Mouse (Mus musculus): Measurements from ENCODE around the gene Ptprk.

Ptprk gene

DNA sequence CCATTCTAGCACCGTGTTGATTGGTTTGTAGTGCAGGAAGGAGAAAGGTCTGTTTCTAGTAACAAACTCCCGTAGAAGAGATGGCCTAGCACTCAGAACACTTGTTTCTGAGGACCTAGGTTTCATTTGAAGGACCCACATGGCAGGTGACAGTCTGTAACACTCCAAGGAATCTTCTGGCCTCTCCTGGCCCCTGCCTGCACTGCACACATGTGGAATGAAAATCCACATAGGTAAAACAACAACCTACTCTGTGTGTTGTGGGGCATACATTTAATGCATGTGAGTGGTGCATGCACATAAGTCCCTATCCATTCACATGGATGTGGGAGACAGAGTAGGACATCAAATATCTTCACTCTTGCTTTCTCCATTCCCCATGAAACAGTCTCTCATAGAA lies 204.1 kb downstream of the Ptprk start:
- DNase-seq (ENCODE audit: low spot score in 2 of 2) = no peak

DNA sequence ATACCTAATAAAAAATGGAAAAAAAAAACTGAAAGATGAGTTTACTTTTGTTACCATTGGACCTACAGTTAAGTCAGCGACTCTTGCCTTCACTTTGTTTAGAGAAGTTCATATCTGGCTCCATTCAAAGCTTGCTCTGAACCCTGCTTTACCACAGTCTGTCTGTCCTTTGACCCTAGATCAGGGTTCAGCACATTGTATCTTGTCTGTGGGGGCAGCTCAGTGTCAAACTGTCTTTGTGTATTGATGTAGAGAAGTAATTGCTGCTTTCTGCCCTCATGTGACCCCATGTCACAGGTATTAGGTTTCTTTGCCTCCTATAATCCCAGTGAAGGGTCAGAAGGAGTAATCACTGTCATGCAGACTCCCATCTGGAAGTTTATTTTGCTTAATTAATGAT lies 222.9 kb downstream of the Ptprk start:
- no peak for DNase-seq (ENCODE audit: low spot score in 2 of 2)

DNA sequence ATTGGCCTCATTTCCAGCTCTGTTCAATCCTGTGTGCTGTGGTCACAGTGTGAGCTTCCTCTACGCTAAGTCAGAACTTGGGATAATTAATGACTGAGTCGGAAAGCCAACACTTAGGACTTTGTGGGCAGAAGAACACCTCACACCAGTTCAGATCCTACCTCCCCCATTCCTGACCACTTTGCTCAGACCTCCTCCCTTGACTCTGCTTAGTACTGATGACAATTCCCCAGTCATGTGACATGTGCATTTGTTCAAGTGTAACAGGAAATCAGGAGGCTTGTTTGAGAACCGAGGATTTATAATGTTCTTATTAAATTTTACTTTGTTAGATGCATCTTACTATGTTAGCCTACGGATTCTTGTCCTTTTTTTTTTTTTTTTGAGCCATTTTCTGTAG lies 224.6 kb downstream of the Ptprk start:
- DNase-seq (ENCODE audit: low spot score in 2 of 2) = no peak

DNA sequence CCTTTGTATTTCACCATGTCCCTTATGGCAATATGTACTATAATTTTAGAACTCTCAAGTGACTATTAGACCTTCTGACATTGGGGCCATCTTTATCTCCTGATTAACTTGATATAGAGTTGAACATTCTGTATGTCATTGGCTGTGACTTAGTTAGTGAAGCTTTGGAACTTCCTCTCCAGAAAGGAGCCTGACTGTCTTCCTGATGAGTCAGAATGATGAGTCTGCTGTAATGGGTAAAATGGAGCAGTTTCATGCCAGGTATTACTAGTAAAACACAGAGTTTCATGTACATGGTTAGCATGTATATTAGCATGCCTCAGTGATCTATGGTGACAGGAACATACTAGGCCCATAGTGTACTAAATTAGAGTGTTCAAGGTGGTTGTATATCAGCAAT lies 229.2 kb downstream of the Ptprk start:
- no peak for DNase-seq (ENCODE audit: low spot score in 2 of 2)

DNA sequence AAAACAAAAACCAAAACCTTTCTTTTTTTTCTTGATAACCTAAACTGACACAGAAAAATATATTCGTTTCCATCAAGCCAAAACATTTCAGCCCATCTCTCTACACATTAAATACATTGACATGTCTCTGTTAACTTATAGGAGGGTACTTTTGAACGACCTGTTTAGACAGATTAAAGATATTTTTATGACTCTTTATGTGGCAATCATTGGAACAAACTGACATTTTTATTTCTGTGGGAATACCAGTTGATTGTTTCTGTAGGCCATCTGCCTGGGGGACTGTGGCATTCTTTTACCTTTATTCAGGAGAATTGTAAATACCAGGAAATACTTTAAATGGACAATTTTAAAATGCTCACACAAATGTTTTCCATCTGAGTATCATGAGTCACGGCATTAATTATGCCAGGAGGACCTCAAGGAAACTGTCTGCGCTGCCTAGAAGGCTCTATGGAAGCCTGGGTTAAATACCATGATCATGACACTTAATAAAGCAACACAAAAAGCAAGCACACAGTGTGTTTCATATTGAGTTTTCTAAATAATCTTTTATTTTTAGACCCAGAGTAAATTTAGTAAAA lies 229.8 kb downstream of the Ptprk start:
- DNase-seq (ENCODE audit: low spot score in 2 of 2) = no peak

DNA sequence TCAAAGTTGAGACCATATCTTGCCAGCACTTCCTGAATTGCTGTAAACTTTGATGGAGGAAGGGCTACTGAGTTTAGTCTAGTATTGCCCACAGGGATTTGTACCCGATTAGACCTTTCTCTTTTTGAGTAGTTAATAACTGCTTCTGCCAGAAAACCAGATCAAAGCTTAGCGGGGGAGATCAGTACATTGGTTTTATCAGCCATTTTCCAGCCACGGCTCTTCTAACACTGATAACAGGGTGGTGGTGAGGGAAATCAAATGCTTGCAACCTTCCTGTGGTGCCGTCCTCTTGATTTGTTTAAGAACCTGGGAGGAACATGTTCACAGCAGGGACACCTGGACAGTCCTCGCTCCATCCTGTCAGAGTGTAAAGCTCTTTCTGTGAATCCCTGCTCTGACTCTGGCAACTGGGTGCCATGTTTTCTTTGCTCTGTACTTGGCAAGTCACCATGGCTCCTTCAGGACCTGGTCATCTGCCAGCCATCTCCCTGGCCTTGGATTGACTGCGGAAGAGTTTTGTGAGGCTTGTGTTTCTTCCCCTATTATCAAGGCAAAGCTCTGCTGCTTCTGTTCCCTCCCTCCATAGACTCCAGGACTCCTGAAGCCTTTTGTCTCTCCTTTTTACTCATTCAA lies 231.9 kb downstream of the Ptprk start:
- DNase-seq (ENCODE audit: low spot score in 2 of 2) = peak in 1 of 2 experiments; percentile 8

DNA sequence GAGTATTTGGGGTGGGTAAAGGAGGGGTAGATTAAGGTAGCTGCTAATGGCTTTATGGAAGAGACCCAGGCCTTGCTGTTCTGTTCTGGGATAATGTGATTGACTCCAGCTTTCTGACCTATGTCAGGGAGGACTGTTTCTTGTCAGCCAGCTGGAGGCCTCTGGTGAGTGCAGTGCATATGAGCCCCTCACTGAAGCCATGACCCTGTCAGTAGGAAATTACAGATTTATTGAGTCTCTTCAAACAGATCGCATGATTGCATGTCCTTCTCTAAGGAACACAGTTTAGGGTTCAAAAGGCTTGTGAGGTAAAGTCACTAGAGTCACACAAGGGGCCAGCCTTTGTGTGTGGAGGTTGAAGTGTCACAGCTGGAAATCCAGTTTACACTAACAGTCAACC lies 236.7 kb downstream of the Ptprk start:
- DNase-seq (ENCODE audit: low spot score in 2 of 2) = no peak

DNA sequence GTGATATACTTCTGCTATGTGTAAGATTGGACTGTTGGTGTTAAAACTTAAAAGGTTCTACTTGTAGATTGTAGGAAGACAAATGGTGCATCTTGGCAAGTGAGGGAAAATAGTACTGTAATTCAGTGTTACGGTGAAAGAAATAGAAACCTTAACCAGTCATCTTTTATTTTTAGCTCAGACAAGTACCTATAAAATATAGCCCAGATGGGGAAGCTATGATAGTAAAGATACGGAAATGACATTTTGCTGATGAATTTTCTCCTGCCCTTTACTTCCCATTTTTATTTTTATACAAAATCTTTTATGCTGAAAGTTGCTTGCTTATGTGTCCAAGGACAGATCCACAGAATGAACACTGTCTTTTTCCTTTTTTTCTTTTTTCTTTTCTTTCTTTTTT lies 248.4 kb downstream of the Ptprk start:
- DNase-seq (ENCODE audit: low spot score in 2 of 2) = no peak

DNA sequence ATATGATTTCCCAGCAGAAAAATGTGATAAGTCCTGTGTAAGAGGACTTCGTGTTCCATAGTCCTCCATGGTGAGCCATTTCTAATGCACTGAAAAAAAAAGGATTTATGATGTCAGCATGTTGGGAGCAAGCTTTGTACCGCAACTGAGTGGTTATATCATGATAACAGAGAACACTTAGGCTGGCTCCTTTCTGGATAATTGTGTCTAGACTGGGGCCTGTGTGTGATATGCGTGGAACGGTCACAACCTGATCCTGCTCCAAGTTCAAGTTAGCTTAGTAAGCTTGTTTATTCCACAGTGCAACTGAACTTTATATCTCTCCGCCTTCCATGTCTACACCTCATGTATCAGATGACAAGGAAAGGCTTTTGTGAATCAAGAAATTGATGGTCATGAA lies 260.6 kb downstream of the Ptprk start:
- no peak for DNase-seq (ENCODE audit: low spot score in 2 of 2)

DNA sequence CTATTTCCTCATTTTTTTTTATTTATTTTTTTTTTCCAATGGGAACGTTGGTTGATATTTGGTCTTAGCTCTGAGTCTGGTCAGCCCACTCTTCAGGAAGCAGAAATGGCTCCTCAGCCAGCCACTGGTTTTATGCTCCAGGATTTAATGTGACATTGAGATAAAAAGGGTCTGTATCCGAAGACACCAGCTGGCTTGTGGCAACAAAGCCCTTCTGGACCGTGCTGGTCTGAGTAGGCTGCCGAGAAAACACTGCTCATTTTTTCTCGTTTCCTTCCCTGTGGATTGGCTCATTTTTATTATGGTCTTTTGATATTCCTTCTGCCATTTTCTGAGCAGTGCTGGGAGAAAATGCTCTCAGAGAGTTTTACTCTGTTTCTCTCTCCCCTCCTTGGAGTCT lies 263.9 kb downstream of the Ptprk start:
- no peak for DNase-seq (ENCODE audit: low spot score in 2 of 2)

DNA sequence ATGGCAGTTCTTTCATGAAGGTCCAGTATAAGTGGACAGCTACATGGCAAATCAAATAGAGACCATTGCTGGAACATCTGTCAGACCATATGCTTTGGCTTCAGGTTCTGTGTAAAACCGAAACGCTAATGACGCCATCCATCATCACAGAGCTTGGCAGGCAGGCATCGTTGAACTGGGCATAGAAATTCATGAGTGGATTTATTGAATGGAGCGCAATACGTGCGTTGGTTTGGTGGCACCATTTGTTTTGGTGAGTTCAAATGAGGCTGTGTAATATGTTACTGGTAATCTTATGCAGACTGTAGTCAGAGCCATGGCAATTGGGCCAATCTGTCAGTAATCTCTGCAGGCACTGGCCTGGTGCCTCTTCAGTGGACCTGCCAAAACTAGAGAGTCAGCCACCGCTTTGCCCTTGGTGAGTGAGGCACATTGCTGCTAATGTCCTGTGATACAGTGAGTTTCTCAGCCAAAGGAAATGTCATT lies 270.6 kb downstream of the Ptprk start:
- DNase-seq (ENCODE audit: low spot score in 2 of 2) = peak in 1 of 2 experiments; percentile 14

DNA sequence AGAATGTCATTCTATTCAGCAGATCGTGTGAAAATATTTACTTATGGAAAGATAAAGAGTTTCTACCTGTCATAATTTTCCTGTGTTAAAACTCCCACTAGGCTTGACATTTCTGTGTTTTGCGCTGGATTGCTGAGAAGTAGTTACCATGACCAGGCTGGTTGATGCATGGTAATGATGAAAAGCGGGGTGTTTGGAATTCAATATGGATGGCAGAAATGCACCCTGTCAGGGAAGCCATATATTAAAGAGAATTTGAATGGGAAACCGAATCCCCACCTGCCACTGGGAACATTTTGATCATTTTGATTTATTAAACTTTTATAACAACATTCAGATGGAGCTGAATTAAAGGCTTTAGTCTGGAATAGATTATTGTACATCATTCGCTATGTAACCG lies 290.7 kb downstream of the Ptprk start:
- DNase-seq (ENCODE audit: low spot score in 2 of 2) = no peak

DNA sequence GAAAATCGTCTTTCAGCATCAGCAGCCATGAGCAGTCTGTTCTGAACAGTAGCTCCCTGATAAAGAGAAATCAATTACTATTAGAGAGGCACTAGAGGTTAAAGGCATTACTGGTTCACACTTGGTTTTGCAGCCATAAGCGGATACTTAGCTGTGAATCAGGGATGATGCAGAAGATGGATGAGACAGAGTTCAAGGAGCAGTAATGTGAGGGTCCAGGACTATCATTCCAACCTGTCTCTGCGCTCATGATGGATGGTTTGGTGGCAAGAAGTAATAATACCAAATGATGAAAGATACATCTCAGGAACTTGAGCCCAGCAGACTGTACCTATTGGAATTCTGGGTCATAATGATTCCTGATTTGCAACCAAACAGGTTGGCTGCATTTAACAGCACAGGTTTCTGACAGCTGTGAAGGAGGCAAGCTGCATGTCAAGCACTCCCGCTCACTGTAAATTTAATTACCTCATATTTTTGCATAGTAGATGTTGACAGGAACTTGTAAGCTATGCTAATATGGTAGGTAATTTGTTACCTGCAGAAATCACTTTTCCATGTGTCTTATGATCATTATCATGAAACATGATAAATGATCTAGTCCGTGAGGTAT lies 291.6 kb downstream of the Ptprk start:
- no peak for DNase-seq (ENCODE audit: low spot score in 2 of 2)

DNA sequence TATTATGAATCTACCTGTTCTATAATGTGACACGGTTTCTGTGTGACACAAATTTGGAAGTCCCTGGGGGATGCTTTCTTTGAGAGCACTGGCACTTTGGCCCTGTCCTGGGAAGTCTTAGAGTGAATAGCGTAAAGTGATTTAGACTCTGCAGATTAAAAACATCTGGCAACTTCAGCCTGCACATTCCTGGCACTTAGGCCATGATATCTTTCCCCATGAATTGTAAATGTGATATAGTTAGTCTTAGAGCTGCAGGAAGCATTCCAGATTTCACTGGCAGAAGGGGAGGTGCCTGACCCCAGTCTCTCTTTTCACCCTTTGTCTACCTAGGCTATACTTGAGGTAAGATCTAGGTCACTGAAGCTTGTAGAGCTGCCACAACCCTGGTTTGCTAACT lies 295.2 kb downstream of the Ptprk start:
- DNase-seq (ENCODE audit: low spot score in 2 of 2) = no peak

DNA sequence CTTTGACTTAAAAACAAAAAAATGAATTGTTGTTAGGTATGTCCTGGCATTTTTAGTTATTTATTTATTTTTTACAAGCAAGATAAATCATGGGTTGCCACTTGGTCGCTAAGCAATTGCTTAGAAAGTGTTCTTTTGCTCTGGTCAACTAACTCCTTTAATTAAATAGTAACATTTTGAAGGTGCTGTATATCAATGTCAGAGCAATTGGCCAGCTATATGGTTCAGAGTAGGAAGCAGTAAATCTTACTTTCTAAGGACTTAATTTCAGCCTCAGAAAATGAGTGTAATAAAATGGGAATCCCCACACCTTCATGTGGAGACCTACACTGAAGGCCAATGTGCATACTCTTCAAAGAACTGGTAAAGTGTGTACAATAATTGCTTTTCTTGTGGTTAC lies 300.3 kb downstream of the Ptprk start:
- DNase-seq (ENCODE audit: low spot score in 2 of 2) = no peak

DNA sequence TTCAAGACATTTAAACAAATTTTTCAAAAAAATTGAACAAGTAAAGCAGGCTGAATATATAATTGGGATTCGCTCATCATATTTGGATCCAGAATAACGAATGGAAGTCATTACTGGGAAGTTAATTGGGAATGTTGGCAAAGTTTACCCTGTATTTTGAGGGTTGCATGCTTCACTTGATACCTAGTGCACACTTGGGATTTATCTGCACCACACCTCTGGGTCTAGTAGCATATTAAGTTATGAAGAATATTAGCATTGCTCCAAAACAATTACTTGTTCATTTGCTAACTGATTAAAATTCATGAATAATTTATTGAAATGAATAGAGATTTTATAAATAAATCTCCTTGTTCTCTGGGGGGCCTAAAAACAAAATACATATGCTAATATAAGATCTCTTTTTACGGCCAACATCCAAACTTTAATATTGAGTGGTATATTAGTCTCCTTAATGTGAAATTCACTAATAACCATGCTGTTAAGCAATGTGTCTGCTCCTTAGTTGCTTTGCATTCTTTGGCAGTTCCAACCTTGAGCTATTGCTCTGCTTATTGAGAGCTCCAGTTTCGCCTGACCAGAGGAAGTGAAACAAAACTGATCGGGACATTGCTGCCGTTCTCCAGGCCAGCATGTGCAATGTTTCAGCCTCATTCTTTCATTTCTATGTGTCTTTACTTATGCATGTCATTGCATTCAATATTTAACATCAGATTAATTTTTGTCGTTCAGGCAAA lies 305.3 kb downstream of the Ptprk start:
- DNase-seq (ENCODE audit: low spot score in 2 of 2) = no peak

DNA sequence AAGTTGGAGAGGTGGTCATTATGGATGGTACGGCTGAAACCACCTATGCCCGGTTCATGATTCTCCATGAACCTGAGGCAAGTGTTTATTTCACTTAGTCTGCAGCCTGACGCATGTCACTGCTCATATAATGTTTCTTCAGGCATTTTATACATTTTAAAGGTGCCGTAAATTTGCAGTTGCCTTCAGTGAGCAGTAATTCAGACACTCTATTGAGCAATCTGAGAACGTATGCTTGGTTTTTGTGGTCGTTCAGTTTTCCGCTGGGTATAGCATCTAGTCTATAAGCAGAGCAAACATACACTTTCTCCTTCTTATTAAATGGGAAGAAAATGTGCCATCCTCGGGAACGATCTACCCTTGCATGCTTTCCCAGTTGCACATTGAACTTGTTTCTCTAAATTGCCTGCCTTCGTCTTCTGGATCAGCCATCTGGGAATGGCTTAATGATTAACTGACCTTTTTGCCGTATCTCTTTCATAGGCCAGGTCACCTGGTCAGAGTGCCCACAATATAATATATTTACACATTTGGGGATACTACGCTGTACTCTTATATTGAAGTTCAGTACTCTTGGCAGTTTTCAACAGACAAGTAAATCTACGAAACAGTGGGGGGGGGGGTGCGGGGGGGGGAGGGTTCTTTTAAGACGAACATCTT lies 313.1 kb downstream of the Ptprk start:
- DNase-seq (ENCODE audit: low spot score in 2 of 2) = no peak

DNA sequence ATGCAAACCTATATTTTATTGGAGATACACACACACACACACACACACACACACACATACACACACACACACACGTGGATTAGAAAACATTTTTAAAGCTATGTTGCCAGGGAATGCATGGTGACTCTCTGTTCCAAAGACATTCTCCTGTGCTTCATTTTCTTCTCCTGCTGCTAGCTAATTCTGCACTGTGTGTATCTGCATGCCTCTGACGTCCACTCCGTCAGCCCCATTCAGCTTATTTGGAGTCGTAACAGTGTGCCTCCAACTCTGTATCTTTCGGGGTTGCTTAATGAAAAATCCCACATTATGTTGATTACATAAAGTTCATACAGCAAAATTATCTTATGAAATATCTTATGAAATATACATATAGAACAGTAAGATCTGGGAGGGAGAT lies 316.5 kb downstream of the Ptprk start:
- no peak for DNase-seq (ENCODE audit: low spot score in 2 of 2)

DNA sequence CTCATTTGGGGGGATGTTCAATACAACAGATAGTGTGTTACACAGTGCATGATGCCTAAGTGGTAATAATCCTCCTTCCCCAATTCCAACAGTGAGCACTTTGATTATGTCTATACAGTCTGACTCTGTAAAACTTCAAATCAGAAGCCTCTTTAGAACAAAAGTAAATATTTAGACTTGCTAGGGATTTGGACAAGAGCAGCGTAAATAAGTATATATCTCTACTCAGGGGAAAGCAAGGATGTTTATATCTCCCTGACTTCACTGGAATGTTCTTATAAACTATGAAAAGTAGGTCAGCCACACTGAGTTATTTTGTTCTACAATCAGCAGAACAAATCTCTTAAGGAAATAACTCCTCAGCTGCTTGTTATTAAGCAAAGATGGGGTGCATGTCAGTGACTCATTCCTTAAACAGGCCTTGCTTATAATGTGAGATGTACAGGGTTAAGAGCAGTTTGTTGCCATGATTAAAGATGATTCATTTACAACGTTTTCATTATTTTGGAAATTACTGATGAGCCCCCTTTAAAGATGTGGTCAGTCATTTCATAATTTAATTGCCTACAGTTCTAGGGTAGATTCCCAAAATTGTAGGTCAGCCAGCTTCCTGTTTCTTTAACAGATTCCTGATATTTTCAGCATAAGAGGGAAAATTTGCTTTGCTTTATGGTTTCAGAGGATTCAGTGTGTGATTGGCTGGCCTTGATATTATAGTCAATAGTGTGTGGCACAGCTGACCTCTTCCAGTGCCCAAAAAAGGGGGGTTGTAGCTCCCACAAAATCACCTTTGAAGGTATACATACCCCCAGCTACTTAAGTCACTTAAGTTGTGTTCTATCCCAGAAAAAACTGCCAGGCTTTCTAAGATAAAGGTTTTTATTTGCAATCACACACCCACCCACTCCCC lies 321.2 kb downstream of the Ptprk start:
- no peak for DNase-seq (ENCODE audit: low spot score in 2 of 2)

DNA sequence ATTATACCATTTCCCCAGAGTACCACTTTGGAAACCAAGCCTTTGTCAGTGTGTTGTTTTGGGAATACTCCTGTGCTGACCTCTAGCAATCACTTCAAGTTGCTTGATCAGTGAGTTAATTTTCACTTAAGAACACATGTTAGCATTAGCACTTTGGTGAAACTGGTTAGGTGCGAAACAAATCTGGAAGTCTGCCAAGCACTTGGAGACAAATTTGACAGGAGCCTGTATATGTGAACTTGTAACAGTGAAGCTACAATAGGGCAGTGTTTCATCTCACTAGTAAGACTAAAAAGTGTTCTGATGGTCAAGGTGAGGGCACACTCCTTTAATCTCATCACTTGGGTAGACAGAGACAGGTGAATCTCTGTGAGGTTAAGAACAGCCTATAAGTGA lies 321.9 kb downstream of the Ptprk start:
- no peak for DNase-seq (ENCODE audit: low spot score in 2 of 2)

DNA sequence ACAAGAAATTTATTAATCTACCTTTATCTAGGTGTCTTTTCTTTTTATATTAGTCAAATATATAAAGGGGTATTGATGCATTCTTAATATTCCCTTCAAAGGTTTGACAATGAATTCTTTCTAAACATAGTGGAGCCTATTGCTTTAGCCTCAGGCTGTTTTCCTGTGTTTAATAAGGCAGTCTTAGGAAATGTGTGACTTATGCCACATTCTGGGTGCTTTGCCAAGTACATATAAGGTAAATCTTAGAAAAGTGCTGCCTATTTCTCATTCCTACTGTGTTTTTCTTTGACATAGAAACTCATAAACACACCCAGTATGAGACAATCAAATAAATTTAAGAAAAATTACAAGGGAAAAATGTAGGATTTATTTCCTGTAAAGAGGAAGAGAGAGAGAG lies 327.2 kb downstream of the Ptprk start:
- no peak for DNase-seq (ENCODE audit: low spot score in 2 of 2)
